Mouse (Mus musculus) hindbrain, embryonic 13.5 days (tissue): ENCODE results near the gene Bglap3. TPM values are rescaled to one million over a fixed set of nuclear protein-coding genes. Genes with fewer than 3 reads are reported as not detected.
A peak's percentile ranks its signal among the peaks of the same experiment; 100 is the strongest.
"Not testable (repeated sequence)": the region's sequence is repeated elsewhere in the genome, so short reads cannot be mapped to it uniquely, and the experiment has no call there.

Experiments used
- ATAC-seq: fragments of 200-750 bp; cut with Nextera tagmentation; 2 replicates; pipeline ENCODE4 v1.8.0; 2017; ENCODE audit warnings: moderate TSS enrichment; ENCODE audit not compliant: low FRiP score
- H3K27ac ChIP-seq: fragments of 300-500 bp; sonication (generic); 2 replicates; pipeline ENCODE4 v1.5.1; 2015; ENCODE audit warnings: inconsistent platforms, mild to moderate bottlenecking, moderate library complexity
- H3K27me3 ChIP-seq: fragments of 300-500 bp; sonication (generic); 2 replicates; pipeline ENCODE4 v1.6.1; 2015; ENCODE audit warnings: mild to moderate bottlenecking, inconsistent platforms
- H3K36me3 ChIP-seq: fragments of 300-500 bp; sonication (generic); 2 replicates; pipeline ENCODE4 v1.6.1; 2015; ENCODE audit warnings: mild to moderate bottlenecking, inconsistent platforms
- H3K4me1 ChIP-seq: fragments of 300-500 bp; sonication (generic); replicated peaks from 2 replicates; pipeline ENCODE4 v1.6.1; 2015; ENCODE audit warnings: inconsistent platforms
- H3K4me2 ChIP-seq: fragments of 300-500 bp; sonication (generic); 2 replicates; pipeline ENCODE4 v1.6.1; 2015; ENCODE audit warnings: inconsistent platforms, mild to moderate bottlenecking, moderate library complexity
- H3K4me3 ChIP-seq: fragments of 300-500 bp; sonication (generic); 2 replicates; pipeline ENCODE4 v1.5.1; 2015; ENCODE audit warnings: mild to moderate bottlenecking, inconsistent platforms
- H3K9ac ChIP-seq: fragments of 300-500 bp; sonication (generic); 2 replicates; pipeline ENCODE4 v1.6.1; 2015; ENCODE audit warnings: mild to moderate bottlenecking, inconsistent platforms
- H3K9me3 ChIP-seq: fragments of 300-500 bp; sonication (generic); 2 replicates; pipeline ENCODE4 v1.6.1; 2016; ENCODE audit warnings: inconsistent platforms
- WGBS: fragments of 180-500 bp; shearing (Covaris S2); methylation state at CpG from one replicate; pipeline ENCODE4 v1.1.7; 2015; 5-methylcytosine and 5-hydroxymethylcytosine counted together
- polyA plus RNA-seq: library from polyadenylated mRNA; unstranded; fragments of >200 nt; fragmentation: Nextera tagmentation; extraction: Ambion mirVana; gene quantifications from 2 replicates; pipeline ENCODE4 v1.2.1, GENCODE M21; 2015

Bglap3 gene
- polyA plus RNA-seq, 1 experiment from 2014 or later: not detected

DNA sequence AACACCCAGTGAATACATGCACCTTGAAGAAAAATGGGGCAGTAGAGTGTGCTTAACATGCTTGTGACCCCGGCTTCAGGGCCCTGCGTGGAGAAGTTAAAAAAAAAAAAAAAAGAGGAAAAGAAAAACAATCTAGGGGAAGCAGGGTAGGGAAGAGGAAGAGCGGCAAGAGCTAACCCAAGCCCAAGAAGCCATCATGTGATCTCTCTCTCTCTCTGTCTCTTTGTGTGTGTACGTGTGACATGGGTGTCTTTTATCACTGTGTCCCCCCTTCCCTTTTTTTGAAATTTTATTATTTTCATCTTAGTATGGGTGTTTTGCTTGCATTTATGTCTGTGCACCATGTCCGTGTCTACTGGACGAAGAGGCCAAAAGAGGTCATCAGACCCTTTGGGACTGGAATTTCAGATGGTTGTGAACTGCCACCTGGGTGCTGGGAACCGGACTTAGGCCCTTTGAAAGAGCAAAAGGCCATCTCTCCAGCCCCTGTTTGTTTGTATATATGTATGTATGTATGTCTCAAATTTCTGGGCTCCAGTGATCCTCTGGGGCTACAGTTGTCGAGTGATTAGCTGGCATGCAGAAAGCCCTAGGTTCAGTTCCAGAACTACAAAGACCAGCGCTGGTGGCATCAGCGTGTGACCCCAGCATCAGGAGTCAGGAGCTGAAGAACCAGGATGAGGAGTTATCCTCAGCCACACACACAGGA, 31.1 kb upstream of the Bglap3 start:
- H3K27ac ChIP-seq: no peak overlapping the region
- H3K4me2 ChIP-seq: no peak overlapping the region
- H3K4me3 ChIP-seq: no peak overlapping the region
- no peak overlapping the region for H3K9ac ChIP-seq
- peaks cover 4% of the 10 kb centered on the region; the same call in 1 of the 2 replicates for H3K36me3 ChIP-seq
- no peaks in the 10 kb centered on the region for H3K9me3 ChIP-seq
- peaks cover 5% of the 10 kb centered on the region for H3K4me1 ChIP-seq
- 95% methylated on average over 10 of the region's 10 CpGs for WGBS
- ATAC-seq: no peak
- no peaks in the 10 kb centered on the region for H3K27me3 ChIP-seq

DNA sequence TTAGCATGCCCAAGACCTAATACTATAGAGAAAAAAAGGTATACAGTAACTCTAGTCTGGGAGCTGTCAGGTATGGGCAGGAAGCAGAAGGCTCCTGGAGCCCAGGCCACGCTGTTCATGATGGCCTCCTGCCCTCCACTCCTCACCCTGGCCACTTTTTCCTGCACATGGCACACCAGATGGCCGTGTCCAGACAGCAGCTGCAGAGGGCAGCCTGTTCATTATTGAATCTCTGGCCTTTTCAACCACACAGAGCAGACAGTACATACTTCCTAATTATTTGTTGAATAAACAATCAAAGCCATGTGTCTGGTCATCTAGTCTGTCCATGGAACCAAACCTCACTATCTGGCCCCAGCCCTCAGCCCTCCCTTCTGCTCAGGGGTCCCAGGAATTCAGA, 26.1 kb upstream of the Bglap3 start:
- Histone ChIP-seq H3K27ac (no peak overlapping the region), H3K9me3 (no peaks in the 10 kb centered on the region), H3K4me1 (no peaks in the 10 kb centered on the region), H3K4me2 (no peak overlapping the region), H3K36me3 (peaks cover 10% of the 10 kb centered on the region), H3K27me3 (no peaks in the 10 kb centered on the region), H3K4me3 (no peak overlapping the region), H3K9ac (no peak overlapping the region)
- 53% methylated on average over 2 of the region's 2 CpGs for WGBS
- no peak for ATAC-seq

DNA sequence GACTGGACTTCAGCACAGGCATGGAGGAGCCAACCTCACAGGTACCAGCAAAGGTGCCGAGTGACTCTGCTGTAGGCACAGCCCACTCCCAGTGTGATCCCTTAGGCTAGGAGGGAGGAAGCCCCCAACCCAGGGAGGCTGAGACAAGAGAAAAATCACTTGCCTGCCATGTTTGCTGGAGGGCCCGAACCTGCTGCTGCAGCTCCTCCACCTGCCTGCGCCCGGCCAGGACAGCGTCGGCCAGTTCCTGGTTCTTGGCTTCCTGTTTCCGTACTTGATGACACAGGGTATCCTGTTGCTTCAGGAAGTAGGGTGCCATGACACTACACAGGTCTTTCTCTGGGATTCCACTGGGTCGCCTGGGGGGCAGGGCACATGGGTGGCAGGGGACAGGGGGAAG, 23.2 kb upstream of the Bglap3 start:
- no peak overlapping the region for H3K4me2 ChIP-seq
- WGBS: 96% methylated on average over 8 of the region's 8 CpGs

DNA sequence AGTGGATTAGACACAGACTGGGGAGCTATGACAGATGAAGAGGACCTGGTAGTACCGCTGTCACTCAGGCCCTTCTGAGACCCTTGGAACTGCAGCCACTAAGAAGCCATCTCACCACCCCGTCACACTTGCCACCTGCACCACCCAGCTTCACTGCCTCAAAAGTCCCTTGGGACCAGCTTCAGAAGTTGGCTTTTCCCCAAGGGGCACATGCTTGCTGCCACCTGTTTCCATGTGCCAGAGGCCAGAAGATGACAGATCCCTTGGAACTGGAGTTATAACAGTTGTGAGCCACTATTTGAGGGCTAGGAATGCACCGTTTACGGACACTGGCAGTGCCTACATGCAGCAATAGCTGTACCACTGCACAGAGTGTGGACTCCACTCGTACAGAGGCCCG, 22.7 kb upstream of the Bglap3 start:
- H3K4me3 ChIP-seq: no peak overlapping the region
- H3K27ac ChIP-seq: no peak overlapping the region
- H3K4me2 ChIP-seq: no peak overlapping the region
- H3K9me3 ChIP-seq: no peaks in the 10 kb centered on the region
- no peaks in the 10 kb centered on the region for H3K27me3 ChIP-seq
- 97% methylated on average over 6 of the region's 6 CpGs for WGBS
- H3K4me1 ChIP-seq: no peaks in the 10 kb centered on the region
- H3K9ac ChIP-seq: no peak overlapping the region
- ATAC-seq: no peak
- H3K36me3 ChIP-seq: peaks cover 10% of the 10 kb centered on the region

More for the DNA sequence above, 23.2 kb upstream of the Bglap3 start:
- H3K27ac ChIP-seq: no peak overlapping the region
- ATAC-seq: no peak
- H3K27me3 ChIP-seq: no peaks in the 10 kb centered on the region
- H3K9me3 ChIP-seq: no peaks in the 10 kb centered on the region
- H3K9ac ChIP-seq: no peak overlapping the region
- no peaks in the 10 kb centered on the region for H3K4me1 ChIP-seq
- peaks cover 10% of the 10 kb centered on the region for H3K36me3 ChIP-seq
- H3K4me3 ChIP-seq: no peak overlapping the region

DNA sequence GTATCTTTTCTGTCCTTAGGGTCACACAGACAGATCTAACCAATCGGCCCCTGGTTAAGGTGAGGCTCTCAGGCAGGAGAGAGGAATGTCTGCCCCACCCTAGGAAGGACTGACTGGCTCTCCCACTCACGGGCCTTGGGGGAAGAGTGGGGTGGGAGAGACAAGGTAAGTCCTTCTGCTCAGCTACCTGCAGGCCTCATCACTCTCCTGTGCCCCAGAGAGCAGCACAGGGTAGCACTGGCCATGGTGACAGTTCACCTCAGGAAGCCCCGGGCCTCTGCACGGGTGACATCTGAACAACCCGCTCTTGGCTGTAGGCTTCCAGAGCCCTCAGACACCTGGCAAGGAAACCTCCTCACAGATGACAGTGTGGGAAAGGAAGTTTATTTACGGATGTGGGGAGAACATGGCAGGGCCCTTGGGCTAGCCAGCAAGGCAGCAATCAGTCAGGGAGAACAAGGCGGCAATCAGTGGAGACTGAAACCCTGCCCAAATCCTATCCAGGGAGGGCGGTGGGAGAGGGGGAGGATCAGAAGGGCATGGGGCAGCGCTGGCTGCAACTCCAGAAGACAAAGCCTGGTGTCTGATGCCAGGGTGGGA, 21.3 kb upstream of the Bglap3 start:
- H3K4me3 ChIP-seq: no peak overlapping the region
- H3K4me1 ChIP-seq: no peaks in the 10 kb centered on the region
- H3K9ac ChIP-seq: no peak overlapping the region
- H3K36me3 ChIP-seq: peaks cover 6% of the 10 kb centered on the region
- H3K4me2 ChIP-seq: no peak overlapping the region
- ATAC-seq: no peak
- WGBS: 90% methylated on average over 9 of the region's 9 CpGs
- H3K27ac ChIP-seq: no peak overlapping the region
- H3K27me3 ChIP-seq: no peaks in the 10 kb centered on the region
- no peaks in the 10 kb centered on the region for H3K9me3 ChIP-seq

DNA sequence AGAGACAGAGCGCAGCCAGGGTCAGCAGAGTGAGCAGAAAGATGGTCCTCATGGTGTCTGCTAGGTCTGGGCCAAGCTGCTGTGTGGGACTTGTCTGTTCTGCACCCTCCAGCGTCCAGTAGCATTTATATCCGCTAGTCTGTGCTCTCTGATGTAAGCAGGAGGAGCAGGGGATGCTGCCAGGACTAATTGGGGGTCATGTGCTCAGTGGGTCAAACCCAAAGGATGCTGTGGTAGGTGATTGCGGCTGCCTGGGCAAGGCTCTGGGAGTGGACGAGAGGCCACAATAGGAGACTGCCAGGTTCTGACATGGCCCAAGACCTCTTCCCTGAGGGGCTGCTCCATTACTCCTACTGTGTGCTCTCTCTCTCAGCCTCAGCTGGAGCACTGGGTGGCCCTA, 11.8 kb upstream of the Bglap3 start, which contains the start of gene Bglap:
Bglap (minus strand) TSS at position 101 of the 400 bp plus-strand sequence.
- H3K4me2 ChIP-seq: no peak within 1 kb of the TSS
- H3K36me3 ChIP-seq: no peaks in the 10 kb centered on the region
- H3K4me1 ChIP-seq: peaks cover 7% of the 10 kb centered on the region; the same call in 1 of the 2 replicates
- H3K27me3 ChIP-seq: no peaks in the 10 kb centered on the region
- no peak within 1 kb of the TSS for H3K27ac ChIP-seq
- 81% methylated on average over 5 of the region's 5 CpGs for WGBS
- H3K4me3 ChIP-seq: no peak within 1 kb of the TSS
- no peak for ATAC-seq
- no peak within 1 kb of the TSS for H3K9ac ChIP-seq
- H3K9me3 ChIP-seq: no peaks in the 10 kb centered on the region

DNA sequence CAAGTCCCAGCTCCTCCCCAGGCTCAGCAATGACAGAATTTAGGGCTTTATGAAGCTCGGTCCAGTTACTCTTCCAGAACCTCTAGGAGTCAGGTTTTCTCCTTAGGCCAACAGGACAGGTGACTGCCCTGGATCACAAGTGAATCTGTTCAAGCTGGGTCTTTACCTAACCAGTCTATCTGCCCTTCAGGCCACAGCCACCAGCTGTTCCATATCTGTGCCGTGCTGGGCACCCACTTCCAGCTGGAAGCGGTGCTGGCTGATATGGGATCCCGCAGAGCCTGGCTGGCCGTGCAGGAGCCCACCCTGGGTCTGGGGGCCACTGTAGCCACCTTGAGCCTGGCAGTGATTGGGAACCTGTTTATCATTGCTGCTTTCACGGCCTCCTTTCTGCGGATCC, 9.8 kb upstream of the Bglap3 start:
- not testable (repeated sequence) for H3K4me2 ChIP-seq, H3K36me3 ChIP-seq, H3K9me3 ChIP-seq, H3K4me3 ChIP-seq, H3K4me1 ChIP-seq, H3K9ac ChIP-seq, H3K27ac ChIP-seq, H3K27me3 ChIP-seq
- ATAC-seq: peak; percentile 40; the same call in 1 of the 2 replicates
- 50% methylated on average over 3 of the region's 7 CpGs for WGBS

DNA sequence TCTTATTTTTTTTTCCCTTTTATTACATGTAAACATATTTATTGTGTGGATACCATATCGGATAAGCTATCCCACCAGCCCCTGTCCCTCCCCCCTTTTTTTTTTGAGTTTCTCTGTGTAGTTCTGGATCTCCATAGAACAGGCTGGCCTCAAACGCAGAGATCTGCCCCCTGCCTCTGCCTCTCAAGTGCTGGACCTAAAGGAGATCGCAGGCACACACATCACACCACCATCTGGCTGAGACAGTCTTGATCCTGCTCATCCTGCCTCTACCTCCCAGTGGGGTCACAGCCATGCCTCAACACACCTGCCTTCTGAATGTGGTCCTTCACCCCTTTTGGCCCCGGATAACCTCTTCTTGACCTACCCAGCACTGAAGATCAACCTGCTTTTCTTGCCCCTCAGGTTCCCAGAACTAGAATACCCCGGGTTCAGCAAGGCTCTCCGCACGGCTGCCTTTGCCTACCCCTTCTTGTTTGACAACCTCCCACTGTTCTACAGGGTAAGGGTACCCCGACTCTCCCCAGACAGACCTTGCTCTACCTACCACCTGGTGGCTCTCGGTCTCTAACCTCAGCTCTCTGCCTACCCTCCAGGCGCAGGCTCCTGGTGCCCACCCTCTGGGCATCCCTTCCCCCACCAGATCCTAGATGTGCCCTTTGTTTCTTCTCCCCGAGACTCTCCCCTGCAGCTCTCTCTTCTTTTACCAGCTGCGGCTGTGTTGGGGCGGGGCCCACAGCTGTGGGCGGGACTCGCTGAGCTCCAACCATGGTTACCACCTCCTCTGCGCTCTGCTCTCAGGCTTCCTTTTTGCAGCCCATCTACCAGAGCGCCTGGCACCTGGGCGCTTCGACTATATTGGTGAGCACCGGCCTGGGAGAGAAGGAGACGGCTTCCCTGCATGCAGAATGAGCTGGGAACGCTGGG, 9.1 kb upstream of the Bglap3 start:
- not testable (repeated sequence) for H3K36me3 ChIP-seq, H3K27me3 ChIP-seq, H3K4me1 ChIP-seq, H3K9me3 ChIP-seq
- 7% methylated on average over 20 of the region's 22 CpGs for whole genome bisulfite sequencing
- Histone ChIP-seq H3K9ac (peak overlapping the region; percentile 56; the same call in 1 of the 2 replicates), H3K27ac (peak overlapping the region; percentile 85), H3K4me3 (peak overlapping the region; percentile 29), H3K4me2 (peak overlapping the region; percentile 47)
- peak; percentile 88 for ATAC-seq

DNA sequence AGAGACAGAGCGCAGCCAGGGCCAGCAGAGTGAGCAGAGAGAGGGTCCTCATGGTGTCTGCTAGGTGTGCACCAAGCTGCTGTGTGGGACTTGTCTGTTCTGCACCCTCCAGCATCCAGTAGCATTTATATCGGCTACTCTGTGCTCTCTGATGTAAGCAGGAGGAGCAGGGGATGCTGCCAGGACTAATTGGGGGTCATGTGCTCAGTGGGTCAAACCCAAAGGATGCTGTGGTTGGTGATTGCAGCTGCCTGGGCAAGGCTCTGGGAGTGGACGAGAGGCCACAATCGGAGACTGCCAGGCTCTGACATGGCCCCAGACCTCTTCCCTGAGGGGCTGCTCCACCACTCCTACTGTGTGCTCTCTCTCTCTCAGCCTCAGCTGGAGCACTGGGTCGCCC, 6.1 kb upstream of the Bglap3 start, which contains the start of gene Bglap2:
Bglap2 (minus strand) TSS at position 101 of the 400 bp plus-strand sequence.
- not testable (repeated sequence) for H3K27ac ChIP-seq, H3K4me3 ChIP-seq, H3K27me3 ChIP-seq, H3K9ac ChIP-seq, H3K9me3 ChIP-seq, H3K36me3 ChIP-seq, ATAC-seq, H3K4me2 ChIP-seq
- H3K4me1 ChIP-seq: peaks cover 14% of the 10 kb centered on the region
- 83% methylated on average over 5 of the region's 5 CpGs for WGBS

DNA sequence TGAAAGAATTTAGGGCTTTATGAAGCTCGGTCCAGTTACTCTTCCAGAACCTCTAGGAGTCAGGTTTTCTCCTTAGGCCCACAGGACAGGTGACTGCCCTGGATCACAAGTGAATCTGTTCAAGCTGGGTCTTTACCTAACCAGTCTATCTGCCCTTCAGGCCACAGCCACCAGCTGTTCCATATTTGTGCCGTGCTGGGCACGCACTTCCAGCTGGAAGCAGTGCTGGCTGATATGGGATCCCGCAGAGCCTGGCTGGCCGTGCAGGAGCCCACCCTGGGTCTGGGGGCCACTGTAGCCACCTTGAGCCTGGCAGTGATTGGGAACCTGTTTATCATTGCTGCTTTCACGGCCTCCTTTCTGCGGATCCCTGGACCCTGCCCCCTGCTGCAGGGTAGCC, 4.1 kb upstream of the Bglap3 start:
- H3K36me3 ChIP-seq, H3K9ac ChIP-seq, H3K27me3 ChIP-seq, H3K4me3 ChIP-seq, H3K9me3 ChIP-seq: not testable (repeated sequence)
- peak overlapping the region; percentile 79 for H3K27ac ChIP-seq
- ATAC-seq: peak; percentile 25; the same call in 1 of the 2 replicates
- WGBS: 23% methylated on average over 5 of the region's 7 CpGs
- H3K4me2 ChIP-seq: peak overlapping the region; percentile 37
- H3K4me1 ChIP-seq: peaks cover 11% of the 10 kb centered on the region

DNA sequence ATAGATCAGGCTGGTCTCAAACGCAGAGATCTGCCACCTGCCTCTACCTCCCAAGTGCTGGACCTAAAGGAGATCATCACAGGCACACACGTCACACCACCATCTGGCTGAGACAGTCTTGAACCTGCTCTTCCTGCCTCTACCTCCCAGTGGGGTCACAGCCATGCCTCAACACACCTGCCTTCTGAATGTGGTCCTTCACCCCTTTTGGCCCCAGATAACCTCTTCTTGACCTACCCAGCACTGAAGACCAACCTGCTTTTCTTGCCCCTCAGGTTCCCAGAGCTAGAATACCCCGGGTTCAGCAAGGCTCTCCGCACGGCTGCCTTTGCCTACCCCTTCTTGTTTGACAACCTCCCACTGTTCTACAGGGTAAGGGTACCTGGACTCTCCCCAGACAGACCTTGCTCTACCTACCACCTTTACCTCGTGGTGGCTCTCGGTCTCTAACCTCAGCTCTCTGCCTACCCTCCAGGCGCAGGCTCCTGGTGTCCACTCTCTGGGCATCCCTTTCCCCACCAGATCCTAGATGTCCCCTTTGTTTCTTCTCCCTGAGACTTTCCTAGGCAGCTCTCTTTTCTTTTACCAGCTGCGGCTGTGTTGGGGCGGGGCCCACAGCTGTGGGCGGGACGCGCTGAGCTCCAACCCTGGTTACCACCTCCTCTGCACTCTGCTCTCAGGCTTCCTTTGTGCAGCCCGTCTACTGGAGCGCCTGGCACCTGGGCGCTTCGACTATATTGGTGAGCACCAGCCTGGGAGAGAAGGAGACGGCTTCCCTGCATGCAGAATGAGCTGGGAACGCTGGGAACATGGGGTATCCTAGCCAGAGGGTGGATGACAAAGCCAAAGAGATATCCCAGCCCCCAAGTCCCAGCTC, 3.4 kb upstream of the Bglap3 start:
- peak; percentile 91 for ATAC-seq
- H3K4me1 ChIP-seq, H3K36me3 ChIP-seq, H3K27me3 ChIP-seq, H3K9me3 ChIP-seq: not testable (repeated sequence)
- peak overlapping the region; percentile 37 for H3K4me2 ChIP-seq
- H3K4me3 ChIP-seq: peak overlapping the region; percentile 16
- peak overlapping the region; percentile 79 for H3K27ac ChIP-seq
- 9% methylated on average over 19 of the region's 19 CpGs for WGBS
- peak overlapping the region; percentile 43; the same call in 1 of the 2 replicates for H3K9ac ChIP-seq
